Mouse (Mus musculus) CH12.LX (cell line): ENCODE measurements at regions not wholly inside any gene's neighbourhood (a gene's known extent, or its start where the extent isn't known, plus 50 kb on each side); places are given as distances from the start of the nearest gene placed in this dataset.

ENCODE experiments used
- DNase-seq: peaks from one replicate; pipeline ENCODE4 v3.0.0-alpha.2; 2013; ENCODE audit errors: extremely low read depth
- H3K27ac ChIP-seq: 2 replicates; pipeline ENCODE4 v1.5.1; 2012; ENCODE audit warnings: low read depth, mild to moderate bottlenecking, control low read depth, moderate library complexity; ENCODE audit not compliant: insufficient read depth
- H3K27me3 ChIP-seq: replicated peaks from 2 replicates; pipeline ENCODE3; 2012; ENCODE audit warnings: inconsistent platforms
- H3K36me3 ChIP-seq, 2 experiments: replicated peaks in 1 of 2; 2 replicates each; pipeline versions ENCODE3 to v1.6.1; 2012; ENCODE audit warnings: inconsistent platforms in 1 of 2, low read length in 1 of 2, mild to moderate bottlenecking in 1 of 2, mixed read lengths in 1 of 2, moderate library complexity in 1 of 2; ENCODE audit not compliant: control insufficient read depth in 1 of 2, insufficient read depth in 1 of 2
- H3K4me1 ChIP-seq, 2 experiments: 2 replicates each; pipeline ENCODE4 v1.6.1; 2012; ENCODE audit warnings: inconsistent platforms in 1 of 2, moderate library complexity in 1 of 2; ENCODE audit not compliant: insufficient read depth in 2 of 2, control insufficient read depth in 1 of 2
- H3K4me2 ChIP-seq: 2 replicates; pipeline ENCODE4 v1.6.1; 2012; ENCODE audit warnings: low read depth, mild to moderate bottlenecking, control low read depth; ENCODE audit not compliant: poor library complexity, insufficient read depth, severe bottlenecking
- H3K4me3 ChIP-seq, 3 experiments: fragments of 150-350 bp in 1 of 3; sonication (generic) in 1 of 3; replicated peaks in 1 of 3; 2 replicates each; pipeline versions ENCODE3 to v1.5.1; 2011 to 2012; ENCODE audit warnings: low read depth in 2 of 3, low read length in 2 of 3, mild to moderate bottlenecking in 2 of 3, moderate library complexity in 2 of 3, control low read depth in 1 of 3, improper control_type of control experiment in 1 of 3, inconsistent platforms in 1 of 3, mixed read lengths in 1 of 3; ENCODE audit not compliant: poor library complexity in 1 of 3
- H3K79me2 ChIP-seq: replicated peaks from 2 replicates; pipeline ENCODE4 v1.6.1; 2012; ENCODE audit warnings: mild to moderate bottlenecking, moderate library complexity; ENCODE audit not compliant: control insufficient read depth, poor library complexity, insufficient read depth, severe bottlenecking; ENCODE audit errors: extremely low read depth
- H3K9ac ChIP-seq: 2 replicates; pipeline ENCODE4 v1.6.1; 2012; ENCODE audit warnings: low read depth, mild to moderate bottlenecking, control low read depth, moderate library complexity; ENCODE audit not compliant: insufficient read depth
- H3K9me3 ChIP-seq: replicated peaks from 2 replicates; pipeline ENCODE3; 2012; ENCODE audit warnings: low read length, inconsistent platforms, mixed read lengths
- CHD2 ChIP-seq: IDR thresholded peaks from 2 replicates; pipeline ENCODE4 v1.6.1; 2011; ENCODE audit warnings: low read length, improper control_type of control experiment
- CTCF ChIP-seq, 2 experiments: IDR thresholded peaks in 1 of 2; conservative IDR thresholded peaks in 1 of 2; 2 replicates each; pipeline ENCODE4 v1.5.1; 2011 to 2012; ENCODE audit warnings: low read depth in 2 of 2, low read length in 2 of 2, improper control_type of control experiment in 1 of 2, inconsistent platforms in 1 of 2, mild to moderate bottlenecking in 1 of 2, moderate library complexity in 1 of 2
- EP300 ChIP-seq: IDR thresholded peaks from 2 replicates; pipeline ENCODE4 v1.6.1; 2011; ENCODE audit warnings: low read length, improper control_type of control experiment
- JUN ChIP-seq: IDR thresholded peaks from 2 replicates; pipeline ENCODE4 v1.6.1; 2011; ENCODE audit warnings: low read depth, mild to moderate bottlenecking, low read length, improper control_type of control experiment, moderate library complexity; ENCODE audit not compliant: insufficient read depth
- JUND ChIP-seq: conservative IDR thresholded peaks from 2 replicates; pipeline ENCODE4 v1.6.1; 2011; ENCODE audit warnings: low read depth, low read length, improper control_type of control experiment
- MAFK ChIP-seq: IDR thresholded peaks from 2 replicates; pipeline ENCODE4 v1.6.1; 2011; ENCODE audit warnings: low read length, improper control_type of control experiment; ENCODE audit not compliant: insufficient replicate concordance
- MAX ChIP-seq: IDR thresholded peaks from 2 replicates; pipeline ENCODE4 v1.6.1; 2011; ENCODE audit warnings: low read length, improper control_type of control experiment
- POLR2A ChIP-seq: IDR thresholded peaks from 2 replicates; pipeline ENCODE4 v1.6.1; 2011; ENCODE audit warnings: low read depth, mild to moderate bottlenecking, improper control_type of control experiment, low read length
- POLR2AphosphoS2 ChIP-seq: IDR thresholded peaks from 2 replicates; pipeline ENCODE4 v1.6.1; 2011; ENCODE audit warnings: low read depth, low read length, improper control_type of control experiment
- RCOR1 ChIP-seq: conservative IDR thresholded peaks from 2 replicates; pipeline ENCODE4 v1.6.1; 2012; ENCODE audit warnings: low read depth, mild to moderate bottlenecking, inconsistent platforms, low read length, improper control_type of control experiment
- TCF12 ChIP-seq: IDR thresholded peaks from 2 replicates; pipeline ENCODE4 v1.6.1; 2014; ENCODE audit warnings: low read depth, mild to moderate bottlenecking, inconsistent platforms, low read length, improper control_type of control experiment
- UBTF ChIP-seq: IDR thresholded peaks from 2 replicates; pipeline ENCODE4 v1.6.1; 2012; ENCODE audit warnings: low read depth, mild to moderate bottlenecking, inconsistent platforms, low read length, improper control_type of control experiment, moderate library complexity
- USF1 ChIP-seq: IDR thresholded peaks from 2 replicates; pipeline ENCODE4 v1.6.1; 2014; ENCODE audit warnings: low read depth, mild to moderate bottlenecking, inconsistent platforms, low read length, improper control_type of control experiment
- ZC3H11A ChIP-seq: IDR thresholded peaks from 2 replicates; pipeline ENCODE4 v1.6.1; 2012; ENCODE audit warnings: low read depth, mild to moderate bottlenecking, inconsistent platforms, low read length, improper control_type of control experiment
- ZKSCAN1 ChIP-seq: IDR thresholded peaks from 2 replicates; pipeline ENCODE4 v1.6.1; 2012; ENCODE audit warnings: low read depth, inconsistent platforms, low read length, improper control_type of control experiment, borderline replicate concordance
- ZMIZ1 ChIP-seq: IDR thresholded peaks from 2 replicates; pipeline ENCODE4 v1.6.1; 2012; ENCODE audit warnings: low read depth, mild to moderate bottlenecking, inconsistent platforms, low read length, improper control_type of control experiment
- dilution Hi-C: fragments of 300-500 bp; cut with MboI; formaldehyde crosslinking; loops from 2 replicates; pipeline ENCODE4 v1.14.3; 2020; ENCODE audit warnings: low sequenced_read_pairs; ENCODE audit not compliant: extremely low pct_unique_long_range_greater_than_20kb, extremely low pct_ligation_motif_present
- in situ Hi-C: fragments of 300-500 bp; cut with MboI; formaldehyde crosslinking; loops from 3 replicates; pipeline ENCODE4 v1.14.3; 2019; ENCODE audit warnings: low sequenced_read_pairs, low pct_ligation_motif_present, low pct_unique_long_range_greater_than_20kb, mixed read lengths

DNA sequence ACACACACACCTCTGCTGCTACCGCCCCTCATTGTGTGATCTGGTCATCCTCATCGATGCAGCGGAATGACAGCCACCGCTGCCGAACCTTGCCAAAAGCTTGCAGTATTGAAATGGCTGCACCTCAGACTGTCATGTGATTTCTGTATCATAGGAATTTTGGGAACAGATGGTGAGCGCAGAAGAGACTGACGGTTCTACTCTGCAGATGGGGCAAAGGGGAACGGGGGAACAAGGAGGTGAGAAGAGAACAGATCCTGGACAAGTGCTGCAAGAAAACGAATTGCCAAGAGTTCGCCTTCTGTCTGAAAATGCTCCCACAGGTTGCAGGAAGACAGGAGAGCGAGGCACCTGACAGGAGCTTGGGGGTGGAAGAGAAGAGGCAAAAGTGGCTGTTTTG, 96.9 kb upstream of the Smarca2 start:
- H3K27me3 ChIP-seq = no peaks in the 10 kb centered on the region
- no peak overlapping the region for H3K9ac ChIP-seq
- no peak for DNase-seq
- H3K9me3 ChIP-seq = peaks cover 11% of the 10 kb centered on the region
- H3K4me3 ChIP-seq = no peak overlapping the region
- no peaks in the 10 kb centered on the region for H3K36me3 ChIP-seq
- in situ Hi-C loops = no loop called here
- dilution Hi-C loops = no loop called here
- H3K4me1 ChIP-seq = peaks cover 7 to 24% of the 10 kb centered on the region in 2 experiments; a peak in 3 of 4 replicates
- no peaks in the 10 kb centered on the region for H3K79me2 ChIP-seq
- TF ChIP-seq MAFK (no peak), UBTF (no peak), POLR2A (no peak), CHD2 (no peak), USF1 (no peak), JUND (no peak), JUN (no peak), POLR2AphosphoS2 (no peak), ZMIZ1 (no peak)
- H3K27ac ChIP-seq = no peak overlapping the region
- no peak overlapping the region for H3K4me2 ChIP-seq

DNA sequence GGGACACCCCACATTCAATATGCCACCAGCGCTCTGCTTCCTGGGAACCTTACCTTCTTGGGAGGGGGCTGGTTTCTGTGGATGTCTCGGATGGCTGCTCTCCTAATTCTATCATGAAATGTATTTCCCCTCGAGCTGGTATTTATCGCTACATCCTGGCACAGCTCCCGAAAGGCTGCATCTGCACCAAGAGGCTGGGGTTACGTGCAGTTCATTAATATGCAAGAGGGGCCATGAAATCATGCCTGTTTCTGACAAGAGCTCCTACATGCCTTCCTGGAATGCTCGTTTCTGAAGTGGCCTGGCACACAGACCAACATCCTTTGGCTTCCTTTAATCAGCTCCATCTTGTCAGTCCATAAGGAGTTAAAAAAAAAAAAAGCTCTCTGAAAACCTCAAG, 96.2 kb upstream of the Smarca2 start:
- in situ Hi-C loops = no loop called here
- H3K9me3 ChIP-seq = peaks cover 11% of the 10 kb centered on the region
- H3K4me2 ChIP-seq = no peak overlapping the region
- TF ChIP-seq TCF12 = no peak
- TF ChIP-seq ZKSCAN1 = no peak
- TF ChIP-seq MAX = no peak
- TF ChIP-seq EP300 = no peak
- TF ChIP-seq ZC3H11A = no peak
- no peak for TF ChIP-seq CTCF (conservative IDR thresholded peaks at IDR 0.05 in 1 of 2, IDR thresholded peaks at IDR 0.05 in 1 of 2; ENCODE audit: low read depth in 2 of 2, low read length in 2 of 2)
- TF ChIP-seq, all 38 proteins: peak for 0
- H3K9ac ChIP-seq = no peak overlapping the region
- dilution Hi-C loops = no loop called here
- DNase-seq = no peak
- H3K4me3 ChIP-seq = no peak overlapping the region
- H3K36me3 ChIP-seq = no peaks in the 10 kb centered on the region
- no peak overlapping the region for H3K27ac ChIP-seq
- peaks cover 7 to 18% of the 10 kb centered on the region in 2 experiments; a peak in 3 of 4 replicates for H3K4me1 ChIP-seq
- no peaks in the 10 kb centered on the region for H3K79me2 ChIP-seq
- H3K27me3 ChIP-seq = no peaks in the 10 kb centered on the region

DNA sequence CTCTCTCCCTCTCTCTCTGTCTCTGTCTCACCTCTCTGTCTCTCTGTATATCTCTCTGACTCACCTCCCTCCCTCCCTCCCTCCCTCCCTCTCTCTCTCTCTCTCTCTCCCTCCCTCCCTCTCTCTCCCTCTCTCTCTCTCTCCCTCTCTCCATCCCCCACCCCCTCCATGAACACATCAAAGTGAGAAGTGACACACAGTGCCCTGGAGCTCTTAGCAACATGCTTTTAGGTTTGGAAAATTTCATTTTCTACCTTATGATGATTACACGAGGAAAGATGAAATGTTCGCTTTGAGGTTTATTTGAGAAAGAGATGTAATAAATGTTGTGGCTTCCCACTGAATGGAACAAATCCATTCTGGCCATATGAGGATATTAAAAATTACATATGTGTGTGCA, 95.6 kb upstream of the Smarca2 start:
- H3K79me2 ChIP-seq = no peaks in the 10 kb centered on the region
- TF ChIP-seq RCOR1 = no peak
- no peak for TF ChIP-seq ZC3H11A
- no peak for TF ChIP-seq ZKSCAN1
- no peak for TF ChIP-seq JUND
- TF ChIP-seq UBTF = no peak
- H3K9me3 ChIP-seq = peaks cover 11% of the 10 kb centered on the region
- no peak overlapping the region for H3K9ac ChIP-seq
- no peaks in the 10 kb centered on the region for H3K27me3 ChIP-seq
- H3K4me1 ChIP-seq = peaks cover 3 to 12% of the 10 kb centered on the region in 2 experiments; a peak in 3 of 4 replicates
- no peak for DNase-seq
- dilution Hi-C loops (no loop called here), in situ Hi-C loops (no loop called here)
- H3K4me2 ChIP-seq = no peak overlapping the region
- H3K27ac ChIP-seq = no peak overlapping the region
- no peaks in the 10 kb centered on the region for H3K36me3 ChIP-seq
- no peak overlapping the region for H3K4me3 ChIP-seq
